Mouse (Mus musculus) stomach, embryonic 16.5 days (tissue): ENCODE results near the gene Cldn14. TPM values are rescaled to one million over a fixed set of nuclear protein-coding genes. Genes with fewer than 3 reads are reported as not detected.
A peak's percentile ranks its signal among the peaks of the same experiment; 100 is the strongest.
"Not testable (repeated sequence)": the region's sequence is repeated elsewhere in the genome, so short reads cannot be mapped to it uniquely, and the experiment has no call there.

Experiments
- ATAC-seq: fragments of 200-750 bp; cut with Nextera tagmentation; 2 replicates; pipeline ENCODE4 v1.8.0; 2017; ENCODE audit warnings: moderate number of reproducible peaks, moderate TSS enrichment; ENCODE audit not compliant: insufficient read depth, low FRiP score
- H3K27ac ChIP-seq: fragments of 300-500 bp; sonication (generic); 2 replicates; pipeline ENCODE4 v1.5.1; 2014; ENCODE audit warnings: low read length
- H3K27me3 ChIP-seq: fragments of 300-500 bp; sonication (generic); 2 replicates; pipeline ENCODE4 v1.6.1; 2014; ENCODE audit warnings: low read length, control low read depth, mixed read lengths; ENCODE audit not compliant: control insufficient read depth, insufficient read depth
- H3K36me3 ChIP-seq: fragments of 300-500 bp; sonication (generic); 2 replicates; pipeline ENCODE4 v1.6.1; 2014; ENCODE audit warnings: low read length; ENCODE audit not compliant: control insufficient read depth, insufficient read depth
- H3K4me1 ChIP-seq: fragments of 300-500 bp; sonication (generic); 2 replicates; pipeline ENCODE4 v1.6.1; 2014; ENCODE audit warnings: low read length, control low read depth, mixed read lengths; ENCODE audit not compliant: control insufficient read depth, insufficient read depth
- H3K4me2 ChIP-seq: fragments of 300-500 bp; sonication (generic); 2 replicates; pipeline ENCODE4 v1.6.1; 2014; ENCODE audit warnings: low read depth, low read length, mixed read lengths
- H3K4me3 ChIP-seq: fragments of 300-500 bp; sonication (generic); replicated peaks from 2 replicates; pipeline ENCODE4 v1.5.1; 2014; ENCODE audit warnings: mild to moderate bottlenecking, low read length
- H3K9ac ChIP-seq: fragments of 300-500 bp; sonication (generic); 2 replicates; pipeline ENCODE4 v1.6.1; 2014; ENCODE audit warnings: low read length
- H3K9me3 ChIP-seq: fragments of 300-500 bp; sonication (generic); replicated peaks from 2 replicates; pipeline ENCODE4 v1.6.1; 2016; ENCODE audit warnings: low read length, control low read depth; ENCODE audit not compliant: control insufficient read depth
- WGBS: fragments of 180-500 bp; shearing (Covaris S2); extraction: QIAGEN DNeasy Blood & Tissue Kit; methylation state at CpG from one replicate; pipeline ENCODE4 v1.1.7; 2014; 5-methylcytosine and 5-hydroxymethylcytosine counted together
- polyA plus RNA-seq: library from polyadenylated mRNA; unstranded; fragments of >200 nt; fragmentation: Nextera tagmentation; extraction: Ambion mirVana; gene quantifications from 2 replicates; pipeline ENCODE4 v1.2.1, GENCODE M21; 2015

Gene Cldn14
- polyA plus RNA-seq, 1 experiment from 2014 or later = 0.14 TPM

DNA sequence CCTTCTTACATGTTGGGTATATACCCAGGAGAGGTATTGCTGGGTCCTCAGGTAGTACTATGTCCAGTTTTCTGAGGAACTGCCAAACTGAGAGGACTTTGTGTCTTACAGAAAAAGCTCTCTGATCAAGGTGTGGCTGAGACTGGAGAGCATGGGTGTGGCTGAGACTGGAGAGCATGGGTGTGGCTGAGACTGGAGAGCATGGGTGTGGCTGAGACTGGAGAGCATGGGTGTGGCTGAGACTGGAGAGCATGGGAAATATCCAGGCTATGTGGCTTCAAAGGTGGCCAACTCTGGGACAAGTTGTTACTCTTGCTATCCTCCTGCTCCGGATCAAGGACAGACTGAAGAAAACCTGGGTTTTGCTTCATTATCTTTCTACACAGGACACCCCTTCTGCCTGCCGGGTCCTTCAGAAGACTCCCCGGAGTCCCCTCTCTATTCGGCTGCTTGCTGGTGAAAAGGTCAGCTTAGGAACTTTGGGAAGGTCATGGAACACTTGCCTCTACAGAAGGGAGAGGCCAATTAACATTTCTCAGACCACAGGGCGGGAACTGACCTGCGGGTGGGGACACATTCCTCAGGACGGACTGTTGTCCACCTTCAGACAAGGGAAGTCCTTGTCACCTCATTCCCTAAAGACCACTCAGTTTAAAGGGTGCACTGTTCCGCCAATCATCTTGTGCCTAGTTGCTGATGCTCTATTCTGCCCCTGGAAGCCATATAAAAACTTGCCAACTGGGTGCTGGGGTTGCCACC, 4.9 kb upstream of the Cldn14 start:
- H3K27ac ChIP-seq, H3K27me3 ChIP-seq, H3K4me2 ChIP-seq, H3K4me3 ChIP-seq, H3K9ac ChIP-seq, H3K36me3 ChIP-seq, H3K4me1 ChIP-seq, H3K9me3 ChIP-seq: not testable (repeated sequence)
- 74% methylated on average over 8 of the region's 8 CpGs for WGBS
- ATAC-seq = peak; percentile 53; the same call in 1 of the 2 replicates

DNA sequence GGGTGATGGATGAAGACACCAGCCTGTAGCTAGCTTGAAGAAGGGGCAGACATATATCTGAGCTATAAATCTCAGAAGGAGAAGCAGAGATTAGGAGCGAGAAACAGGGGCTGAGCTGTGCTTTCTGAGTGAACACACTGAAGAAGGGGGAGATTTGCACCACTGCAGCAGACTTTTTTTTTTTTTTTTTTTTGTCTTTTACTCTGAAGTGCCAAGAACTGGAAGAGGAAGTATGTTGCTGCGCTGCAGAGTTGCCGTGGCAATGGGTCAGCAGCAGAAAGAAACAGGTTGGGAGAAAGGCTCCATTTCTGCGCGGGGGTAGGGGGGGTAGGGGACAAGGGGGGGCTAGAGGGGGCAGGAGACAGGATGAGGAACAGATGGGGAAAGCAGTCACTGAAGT, 2.6 kb upstream of the Cldn14 start:
- H3K27ac ChIP-seq = no peak overlapping the region
- WGBS = 12% methylated on average over 5 of the region's 5 CpGs
- H3K4me2 ChIP-seq = no peak overlapping the region
- H3K4me1 ChIP-seq = no peaks in the 10 kb centered on the region
- no peaks in the 10 kb centered on the region for H3K9me3 ChIP-seq
- no peaks in the 10 kb centered on the region for H3K36me3 ChIP-seq
- no peak overlapping the region for H3K4me3 ChIP-seq
- H3K27me3 ChIP-seq = no peaks in the 10 kb centered on the region
- no peak for ATAC-seq
- H3K9ac ChIP-seq = no peak overlapping the region

DNA sequence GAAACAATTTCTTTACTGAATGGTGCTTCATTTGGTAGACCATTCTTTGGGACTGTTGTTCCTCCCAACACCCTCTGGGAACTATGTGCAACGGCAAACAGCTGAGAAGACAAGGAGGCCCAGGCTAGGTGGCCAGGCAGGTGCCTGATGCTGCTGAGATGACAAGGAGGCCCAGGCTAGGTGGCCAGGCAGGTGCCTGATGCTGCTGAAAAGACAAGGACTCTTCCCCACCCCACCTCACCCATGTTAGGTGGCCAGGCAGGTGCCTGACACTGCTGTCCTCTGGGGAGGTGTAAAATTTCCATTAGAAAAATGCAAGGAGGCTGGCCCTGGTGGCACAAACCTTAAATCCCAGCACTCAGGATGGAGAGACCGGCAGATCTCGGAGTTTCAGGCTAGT, 2.0 kb upstream of the Cldn14 start:
- no peak for ATAC-seq
- Histone ChIP-seq H3K4me1 (no peaks in the 10 kb centered on the region), H3K9ac (no peak overlapping the region), H3K27ac (no peak overlapping the region), H3K9me3 (no peaks in the 10 kb centered on the region), H3K36me3 (no peaks in the 10 kb centered on the region), H3K27me3 (no peaks in the 10 kb centered on the region), H3K4me2 (no peak overlapping the region), H3K4me3 (no peak overlapping the region)
- WGBS = 68% methylated on average over 3 of the region's 3 CpGs

DNA sequence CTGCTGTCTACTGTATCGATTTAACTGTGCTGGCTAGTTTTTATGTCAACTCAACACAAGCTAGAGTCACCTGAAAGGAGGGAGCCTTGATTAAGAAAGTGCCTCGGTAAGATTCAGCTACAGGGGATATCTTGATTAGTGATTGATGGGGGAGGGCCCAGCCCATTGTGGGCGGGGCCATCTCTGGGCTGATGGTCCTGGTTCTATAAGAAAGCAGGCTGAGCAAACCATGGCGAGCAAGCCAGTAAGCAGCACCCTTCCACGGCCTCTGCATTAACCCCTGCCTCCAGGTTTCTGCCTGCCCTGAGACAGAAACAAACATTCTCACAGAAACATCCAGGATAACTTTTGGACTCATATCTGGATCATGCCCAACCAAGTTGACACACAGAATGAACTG, 1.5 kb upstream of the Cldn14 start:
- Histone ChIP-seq H3K4me1 (no peaks in the 10 kb centered on the region), H3K27me3 (no peaks in the 10 kb centered on the region), H3K4me2 (no peak overlapping the region), H3K9me3 (no peaks in the 10 kb centered on the region), H3K9ac (no peak overlapping the region), H3K36me3 (no peaks in the 10 kb centered on the region), H3K27ac (no peak overlapping the region), H3K4me3 (no peak overlapping the region)
- 73% methylated on average over 5 of the region's 5 CpGs for WGBS
- no peak for ATAC-seq

- H3K4me1 ChIP-seq = no peaks in the 10 kb centered on the region
- WGBS = 69% methylated on average over 5 of the region's 5 CpGs
- no peaks in the 10 kb centered on the region for H3K9me3 ChIP-seq
- ATAC-seq = no peak
- H3K27ac ChIP-seq = no peak overlapping the region
- H3K9ac ChIP-seq = no peak overlapping the region
- H3K27me3 ChIP-seq = no peaks in the 10 kb centered on the region
- H3K36me3 ChIP-seq = no peaks in the 10 kb centered on the region
- H3K4me2 ChIP-seq = no peak overlapping the region
- no peak overlapping the region for H3K4me3 ChIP-seq
Observed at GRCm38 (mm10) chr16:94009356-94009755, 719 bp upstream of the Cldn14 start.

DNA sequence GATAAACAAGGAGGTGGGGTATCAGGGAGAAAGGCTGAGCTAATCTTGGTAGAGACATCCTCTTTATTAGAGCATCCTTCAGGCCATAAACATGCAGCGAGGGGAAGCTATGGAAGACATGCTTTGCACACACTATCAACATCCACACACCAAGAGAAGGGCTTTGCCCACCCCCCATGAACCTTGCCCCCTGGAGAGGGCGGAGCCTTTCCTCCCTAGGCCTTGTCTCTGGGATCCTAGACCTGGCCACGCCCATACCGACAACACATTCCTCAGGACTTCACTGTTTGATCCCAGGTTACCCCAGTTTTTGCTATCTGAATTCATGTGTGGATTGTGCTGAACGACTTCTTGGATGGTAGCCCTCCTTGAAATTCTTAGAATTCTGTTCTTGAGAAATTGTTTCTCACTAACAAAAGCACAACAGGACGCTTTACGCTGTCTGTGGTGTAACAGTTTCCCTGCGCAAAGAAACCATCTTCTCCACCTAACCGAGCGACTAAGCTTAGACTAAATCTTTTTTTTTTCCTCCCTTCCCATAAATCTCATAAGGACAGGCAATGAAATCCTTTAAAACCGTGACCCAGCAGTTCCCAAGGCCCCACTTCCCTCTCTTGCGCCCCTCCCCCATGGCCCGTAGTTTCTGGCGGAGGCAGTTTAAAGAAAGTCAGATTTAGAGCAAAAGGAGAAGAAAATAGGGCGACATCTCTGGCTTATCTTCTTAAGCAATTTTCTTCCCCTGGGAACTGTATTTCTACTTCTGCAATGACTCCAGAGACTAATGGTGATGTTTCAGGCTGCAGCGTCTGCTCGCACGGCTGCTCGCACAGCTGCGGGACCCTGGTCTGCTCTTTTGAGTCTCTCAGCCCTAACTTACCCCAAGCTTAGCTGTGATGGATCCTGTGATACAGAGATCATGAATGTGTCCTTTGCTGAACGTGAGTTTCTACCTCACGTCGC, 1.7 kb downstream of the Cldn14 start:
- no peak overlapping the region for H3K4me2 ChIP-seq
- ATAC-seq = no peak
- no peak overlapping the region for H3K9ac ChIP-seq
- no peaks in the 10 kb centered on the region for H3K36me3 ChIP-seq
- no peaks in the 10 kb centered on the region for H3K27me3 ChIP-seq
- no peaks in the 10 kb centered on the region for H3K4me1 ChIP-seq
- 57% methylated on average over 23 of the region's 23 CpGs for WGBS
- no peak overlapping the region for H3K4me3 ChIP-seq
- H3K27ac ChIP-seq = no peak overlapping the region
- H3K9me3 ChIP-seq = no peaks in the 10 kb centered on the region

- no peaks in the 10 kb centered on the region for H3K36me3 ChIP-seq
- no peaks in the 10 kb centered on the region for H3K9me3 ChIP-seq
- ATAC-seq = no peak
- H3K27me3 ChIP-seq = no peaks in the 10 kb centered on the region
- H3K4me2 ChIP-seq = no peak overlapping the region
- H3K27ac ChIP-seq = no peak overlapping the region
- no peak overlapping the region for H3K9ac ChIP-seq
- H3K4me1 ChIP-seq = no peaks in the 10 kb centered on the region
- no peak overlapping the region for H3K4me3 ChIP-seq
- WGBS = 84% methylated on average over 6 of the region's 6 CpGs
Observed at GRCm38 (mm10) chr16:94003478-94003877, 5.2 kb downstream of the Cldn14 start.

- Histone ChIP-seq H3K27ac (no peak overlapping the region), H3K4me3 (no peak overlapping the region), H3K36me3 (no peaks in the 10 kb centered on the region), H3K9ac (no peak overlapping the region), H3K4me2 (no peak overlapping the region), H3K9me3 (no peaks in the 10 kb centered on the region), H3K27me3 (no peaks in the 10 kb centered on the region), H3K4me1 (no peaks in the 10 kb centered on the region)
- WGBS = 74% methylated on average over 6 of the region's 6 CpGs
- peak; percentile 44; the same call in 1 of the 2 replicates for ATAC-seq
Observed at GRCm38 (mm10) chr16:94001366-94001765, 7.3 kb downstream of the Cldn14 start.

DNA sequence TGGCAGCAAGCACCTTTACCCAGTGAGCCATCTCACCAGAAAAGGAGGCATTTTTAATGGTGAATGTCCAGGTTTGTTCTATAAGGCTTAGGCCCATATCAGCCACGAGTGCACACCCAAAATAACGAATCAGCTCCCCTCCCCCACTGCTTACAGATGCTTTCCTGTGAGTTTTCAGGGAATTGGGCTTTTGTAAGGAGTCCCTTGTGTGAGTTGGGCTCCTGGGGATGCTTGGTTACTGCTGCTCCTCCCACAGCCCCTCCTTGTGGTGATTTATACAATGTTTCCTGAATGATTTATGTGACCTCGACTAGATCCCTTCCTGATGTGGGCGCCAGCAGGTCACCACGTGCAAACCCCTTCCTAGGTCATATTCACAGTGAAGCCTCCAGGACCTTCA, 9.7 kb downstream of the Cldn14 start:
- WGBS = 30% methylated on average over 5 of the region's 5 CpGs
- no peak for ATAC-seq
- H3K9me3 ChIP-seq = no peaks in the 10 kb centered on the region
- H3K9ac ChIP-seq = no peak overlapping the region
- no peak overlapping the region for H3K4me2 ChIP-seq
- no peak overlapping the region for H3K27ac ChIP-seq
- no peaks in the 10 kb centered on the region for H3K27me3 ChIP-seq
- H3K4me1 ChIP-seq = no peaks in the 10 kb centered on the region
- H3K4me3 ChIP-seq = no peak overlapping the region
- H3K36me3 ChIP-seq = no peaks in the 10 kb centered on the region
